Mouse (Mus musculus) intestine, embryonic 15.5 days (tissue): ENCODE data around the gene Nolc1. TPM values are rescaled to one million over a fixed set of nuclear protein-coding genes. Genes with fewer than 3 reads are reported as not detected.

ENCODE experiments used
- ATAC-seq: fragments of 200-750 bp; cut with Nextera tagmentation; 2 replicates; pipeline ENCODE4 v1.8.0; 2017; ENCODE audit warnings: moderate TSS enrichment, moderate library complexity
- H3K27ac ChIP-seq: fragments of 300-500 bp; sonication (generic); 2 replicates; pipeline ENCODE4 v1.5.1; 2015; ENCODE audit warnings: mild to moderate bottlenecking, inconsistent platforms
- H3K27me3 ChIP-seq: fragments of 300-500 bp; sonication (generic); replicated peaks from 2 replicates; pipeline ENCODE4 v1.6.1; 2015; ENCODE audit warnings: inconsistent platforms
- H3K36me3 ChIP-seq: fragments of 300-500 bp; sonication (generic); 2 replicates; pipeline ENCODE4 v1.6.1; 2015; ENCODE audit warnings: inconsistent platforms
- H3K4me1 ChIP-seq: fragments of 300-500 bp; sonication (generic); replicated peaks from 2 replicates; pipeline ENCODE4 v1.6.1; 2015; ENCODE audit warnings: inconsistent platforms
- H3K4me2 ChIP-seq: fragments of 300-500 bp; sonication (generic); replicated peaks from 2 replicates; pipeline ENCODE4 v1.6.1; 2015; ENCODE audit warnings: mild to moderate bottlenecking, inconsistent platforms
- H3K4me3 ChIP-seq: fragments of 300-500 bp; sonication (generic); replicated peaks from 2 replicates; pipeline ENCODE4 v1.5.1; 2015; ENCODE audit warnings: inconsistent platforms
- H3K9ac ChIP-seq: fragments of 300-500 bp; sonication (generic); 2 replicates; pipeline ENCODE4 v1.6.1; 2015; ENCODE audit warnings: inconsistent platforms
- H3K9me3 ChIP-seq: fragments of 300-500 bp; sonication (generic); 2 replicates; pipeline ENCODE4 v1.6.1; 2016; ENCODE audit warnings: inconsistent platforms
- WGBS: fragments of 180-500 bp; shearing (Covaris S2); methylation state at CpG from one replicate; pipeline ENCODE4 v1.1.7; 2015; 5-methylcytosine and 5-hydroxymethylcytosine counted together
- polyA plus RNA-seq: library from polyadenylated mRNA; unstranded; fragments of >200 nt; fragmentation: Nextera tagmentation; extraction: Ambion mirVana; gene quantifications from 2 replicates; pipeline ENCODE4 v1.2.1, GENCODE M21; 2015

The Nolc1 gene
- polyA plus RNA-seq, 1 experiment from 2014 or later = 107 TPM

DNA sequence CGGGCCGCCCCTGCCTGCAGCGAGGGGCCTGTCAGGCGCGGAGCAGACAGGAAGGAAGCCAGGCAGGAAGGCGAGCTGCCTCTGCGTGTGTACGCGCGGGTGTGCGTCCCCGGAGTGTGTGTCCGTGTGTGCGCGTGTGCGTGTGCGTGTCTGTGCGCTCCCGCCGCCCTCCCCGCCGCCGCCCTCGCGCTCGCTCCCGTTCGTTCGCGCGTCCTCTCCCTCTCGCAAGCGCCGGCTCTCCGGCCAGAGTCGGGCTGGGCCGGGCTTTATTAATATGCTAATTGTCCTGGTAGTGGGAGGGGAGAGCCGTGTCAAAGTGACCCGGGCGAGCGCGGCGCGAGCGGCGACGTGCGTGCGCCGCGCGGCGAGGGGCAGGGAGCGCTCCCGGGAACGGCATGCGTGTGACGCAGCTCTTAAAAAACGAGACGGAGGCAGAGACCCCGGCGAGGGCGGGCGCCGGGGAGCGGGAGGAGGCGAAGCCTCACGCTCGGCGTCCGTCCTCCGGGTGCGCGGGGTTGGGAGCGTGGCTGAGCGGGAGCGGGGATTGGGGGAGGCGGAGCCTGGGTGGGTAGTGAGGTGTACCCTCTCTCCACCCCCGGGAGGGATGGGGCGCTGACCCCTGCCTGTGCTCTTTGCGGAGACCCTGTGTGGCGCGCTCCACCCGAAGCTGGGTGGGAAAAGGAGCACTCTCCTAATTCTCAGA, 30.5 kb upstream of the Nolc1 start, which contains the start of gene Ldb1:
TSS of gene Ldb1 (minus strand) at position 222 of the 703 bp plus-strand sequence.
- Histone ChIP-seq H3K27me3 (no peaks in the 10 kb centered on the region), H3K4me2 (peak within 1 kb of the TSS; percentile 89), H3K36me3 (no peaks in the 10 kb centered on the region), H3K27ac (peak within 1 kb of the TSS; percentile 98), H3K4me1 (peaks cover 48% of the 10 kb centered on the region), H3K9me3 (no peaks in the 10 kb centered on the region), H3K4me3 (peak within 1 kb of the TSS; percentile 100), H3K9ac (peak within 1 kb of the TSS; percentile 98)
- peak; percentile 79 for ATAC-seq
- under 1% methylated on average over 76 of the region's 84 CpGs for WGBS

DNA sequence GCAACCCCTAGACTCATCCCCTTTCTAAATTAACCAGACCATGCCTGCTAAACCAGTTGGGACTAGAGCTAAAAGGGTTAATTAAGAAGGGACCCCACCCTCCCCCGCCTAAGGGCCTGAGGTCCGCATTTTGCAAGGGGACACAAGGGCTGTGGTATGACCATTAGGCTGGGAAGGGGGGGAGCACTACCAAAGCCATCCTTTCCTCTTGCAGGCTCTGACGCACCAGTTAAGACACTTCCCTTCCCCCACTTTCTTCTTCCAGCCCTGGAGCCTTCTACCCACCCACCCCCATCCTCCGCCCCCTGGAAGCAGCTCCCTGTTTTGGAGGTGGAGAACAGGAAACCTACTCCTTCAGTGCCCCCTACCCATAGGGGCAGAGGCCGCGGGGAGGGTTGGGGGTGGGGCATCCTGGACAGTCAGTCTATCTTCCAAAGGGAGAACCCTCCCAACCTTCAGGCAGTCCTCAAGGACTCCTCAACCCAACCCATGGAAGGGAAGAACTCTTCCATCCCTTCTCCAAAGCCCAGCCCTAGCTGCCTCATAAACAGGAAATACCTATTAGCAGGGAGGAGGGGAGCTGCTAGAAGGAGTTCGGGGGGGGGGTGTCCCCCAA, 29.9 kb upstream of the Nolc1 start:
- Histone ChIP-seq H3K4me1 (peaks cover 43% of the 10 kb centered on the region), H3K36me3 (no peaks in the 10 kb centered on the region), H3K27me3 (no peaks in the 10 kb centered on the region), H3K9me3 (no peaks in the 10 kb centered on the region), H3K4me3 (peak overlapping the region; percentile 100), H3K9ac (peak overlapping the region; percentile 98), H3K4me2 (peak overlapping the region; percentile 89), H3K27ac (peak overlapping the region; percentile 98)
- WGBS = 2% methylated on average over 7 of the region's 7 CpGs
- ATAC-seq = peak; percentile 50

DNA sequence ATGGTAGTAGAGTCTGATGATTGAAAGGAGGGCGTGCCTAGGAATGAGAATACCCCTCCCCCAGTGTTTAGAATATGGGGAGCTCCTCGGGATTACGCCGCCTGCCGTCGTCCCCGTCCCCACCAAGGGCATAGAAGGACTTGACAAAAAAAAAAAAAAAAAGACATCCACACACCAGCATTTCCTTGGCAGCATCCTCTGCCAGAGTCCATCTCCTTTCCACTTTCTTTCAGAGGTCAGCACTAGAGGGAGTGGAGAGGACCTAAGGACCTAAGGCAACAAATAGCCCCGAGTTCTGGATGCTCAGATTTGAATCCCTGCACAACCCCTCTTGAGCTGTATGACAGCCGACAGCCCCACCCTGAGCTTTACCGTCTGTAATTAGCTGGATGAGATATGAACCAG, 29.0 kb upstream of the Nolc1 start:
- H3K4me3 ChIP-seq = no peak overlapping the region
- ATAC-seq = no peak
- WGBS = 7% methylated on average over 10 of the region's 10 CpGs

DNA sequence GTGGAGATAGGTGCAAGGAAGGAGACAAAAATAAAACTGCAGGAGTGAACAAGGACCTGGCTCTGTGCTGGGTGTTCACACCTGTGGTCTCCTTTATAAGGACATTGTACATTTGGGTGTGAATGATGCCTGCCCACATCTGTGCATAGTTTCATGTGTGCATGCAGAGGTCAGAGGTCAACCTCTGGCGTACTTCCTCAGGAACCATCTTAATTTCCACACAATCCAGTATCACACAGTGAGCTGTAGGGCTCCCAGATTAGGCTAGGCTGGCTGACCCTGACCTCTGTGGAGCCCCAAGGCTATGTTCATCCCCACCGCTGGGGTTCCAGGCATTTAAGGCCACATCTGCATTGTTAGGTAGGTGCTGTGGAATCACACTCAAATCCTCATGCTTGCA, 28.2 kb upstream of the Nolc1 start:
- Histone ChIP-seq H3K4me1 (peaks cover 28% of the 10 kb centered on the region), H3K9me3 (no peaks in the 10 kb centered on the region), H3K36me3 (no peaks in the 10 kb centered on the region), H3K27ac (no peak overlapping the region), H3K4me2 (no peak overlapping the region), H3K27me3 (no peaks in the 10 kb centered on the region), H3K9ac (no peak overlapping the region), H3K4me3 (no peak overlapping the region)
- no peak for ATAC-seq
- WGBS = 79% methylated on average over 2 of the region's 2 CpGs

More for the DNA sequence above, 29.0 kb upstream of the Nolc1 start:
- Histone ChIP-seq H3K27ac (peak overlapping the region; percentile 98), H3K4me1 (peaks cover 34% of the 10 kb centered on the region), H3K27me3 (no peaks in the 10 kb centered on the region), H3K4me2 (peak overlapping the region; percentile 89), H3K9me3 (no peaks in the 10 kb centered on the region), H3K9ac (no peak overlapping the region), H3K36me3 (no peaks in the 10 kb centered on the region)

DNA sequence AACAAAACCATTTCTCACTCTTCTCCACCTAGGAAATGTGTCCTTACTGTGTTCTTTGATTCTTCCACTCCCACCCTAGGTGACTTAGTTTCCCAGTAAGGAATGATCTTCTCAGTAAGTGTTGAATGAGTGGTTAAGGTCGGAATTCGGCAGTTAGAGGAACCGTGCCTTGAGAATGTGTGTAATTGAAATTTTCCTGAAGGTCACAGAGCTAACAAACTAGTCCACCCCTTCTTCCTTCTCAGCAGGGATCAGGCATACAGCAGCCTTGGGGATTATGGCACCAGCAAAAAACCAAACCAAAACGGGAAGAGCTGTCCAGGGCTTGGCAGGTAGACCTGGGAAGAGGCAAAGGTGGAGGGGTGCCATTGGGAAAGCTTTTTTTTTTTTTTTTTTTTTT, 26.5 kb upstream of the Nolc1 start:
- WGBS = 71% methylated on average over 4 of the region's 4 CpGs
- H3K27ac ChIP-seq = no peak overlapping the region
- ATAC-seq = no peak
- no peaks in the 10 kb centered on the region for H3K9me3 ChIP-seq
- H3K4me3 ChIP-seq = no peak overlapping the region
- H3K27me3 ChIP-seq = no peaks in the 10 kb centered on the region
- no peak overlapping the region for H3K4me2 ChIP-seq
- H3K4me1 ChIP-seq = peaks cover 13% of the 10 kb centered on the region; the same call in 1 of the 2 replicates
- H3K36me3 ChIP-seq = no peaks in the 10 kb centered on the region
- H3K9ac ChIP-seq = no peak overlapping the region

DNA sequence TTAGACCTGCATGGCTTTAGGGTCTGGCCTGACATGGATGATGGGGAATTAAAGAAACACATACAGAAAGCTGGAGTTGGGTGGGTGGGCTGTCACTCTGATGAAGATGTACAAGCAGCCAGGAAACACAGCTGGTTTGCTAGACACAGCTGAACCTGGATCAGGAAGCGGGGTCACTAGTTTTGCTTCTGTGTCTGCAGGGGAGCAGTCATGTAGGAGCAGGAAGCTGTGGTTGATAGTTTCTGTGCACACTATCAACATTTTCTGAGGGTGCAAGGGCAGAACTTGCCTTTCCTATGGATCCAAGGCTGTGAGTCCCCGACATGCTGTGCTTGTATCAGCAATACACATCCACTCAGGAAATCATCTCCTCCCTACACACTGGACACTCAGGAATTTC, 25.2 kb upstream of the Nolc1 start:
- no peak overlapping the region for H3K27ac ChIP-seq
- ATAC-seq = no peak
- peaks cover 12% of the 10 kb centered on the region; the same call in 1 of the 2 replicates for H3K4me1 ChIP-seq
- H3K27me3 ChIP-seq = no peaks in the 10 kb centered on the region
- no peaks in the 10 kb centered on the region for H3K9me3 ChIP-seq
- H3K4me3 ChIP-seq = no peak overlapping the region
- H3K9ac ChIP-seq = no peak overlapping the region
- 74% methylated on average over 2 of the region's 2 CpGs for WGBS
- no peak overlapping the region for H3K4me2 ChIP-seq
- H3K36me3 ChIP-seq = no peaks in the 10 kb centered on the region

DNA sequence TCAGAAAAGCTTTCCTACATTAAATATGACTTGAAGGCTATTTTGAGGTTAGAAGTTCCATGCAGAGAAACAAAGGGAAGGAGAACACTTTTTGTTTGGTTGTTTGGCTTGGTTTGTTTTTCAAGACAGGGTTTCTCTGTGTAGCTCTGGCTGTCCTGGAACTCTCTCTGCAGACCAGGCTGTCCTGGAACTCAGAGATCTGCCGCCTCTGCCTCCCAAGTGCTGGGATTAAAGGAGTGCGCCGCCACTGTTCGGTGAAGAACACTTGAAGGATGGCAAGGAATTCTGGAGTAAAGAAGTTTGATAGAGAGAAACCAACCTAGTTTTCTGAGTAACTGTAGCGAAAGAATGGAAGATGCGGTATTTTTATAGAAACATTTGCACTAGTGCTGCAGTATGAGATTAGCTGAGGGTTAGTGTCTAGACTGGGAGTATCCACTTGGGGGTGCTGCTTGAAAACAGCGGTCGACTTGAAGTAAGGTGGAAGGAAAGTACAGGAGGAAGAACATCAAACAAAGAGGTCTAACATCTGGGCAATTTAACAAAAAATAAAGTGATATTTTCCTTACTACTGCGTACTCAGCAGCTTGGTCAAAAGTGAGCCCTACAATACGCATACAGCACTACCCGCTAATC, 19.8 kb upstream of the Nolc1 start:
- H3K4me1 ChIP-seq = peaks cover 6% of the 10 kb centered on the region; the same call in 1 of the 2 replicates
- H3K9ac ChIP-seq = peak overlapping the region; percentile 87
- ATAC-seq = peak; percentile 85
- peak overlapping the region; percentile 96; the same call in 1 of the 2 replicates for H3K27ac ChIP-seq
- whole genome bisulfite sequencing = under 1% methylated on average over 11 of the region's 11 CpGs
- H3K4me2 ChIP-seq = peak overlapping the region; percentile 70
- H3K4me3 ChIP-seq = peak overlapping the region; percentile 99
- H3K9me3 ChIP-seq = no peaks in the 10 kb centered on the region
- H3K36me3 ChIP-seq = no peaks in the 10 kb centered on the region
- H3K27me3 ChIP-seq = no peaks in the 10 kb centered on the region

DNA sequence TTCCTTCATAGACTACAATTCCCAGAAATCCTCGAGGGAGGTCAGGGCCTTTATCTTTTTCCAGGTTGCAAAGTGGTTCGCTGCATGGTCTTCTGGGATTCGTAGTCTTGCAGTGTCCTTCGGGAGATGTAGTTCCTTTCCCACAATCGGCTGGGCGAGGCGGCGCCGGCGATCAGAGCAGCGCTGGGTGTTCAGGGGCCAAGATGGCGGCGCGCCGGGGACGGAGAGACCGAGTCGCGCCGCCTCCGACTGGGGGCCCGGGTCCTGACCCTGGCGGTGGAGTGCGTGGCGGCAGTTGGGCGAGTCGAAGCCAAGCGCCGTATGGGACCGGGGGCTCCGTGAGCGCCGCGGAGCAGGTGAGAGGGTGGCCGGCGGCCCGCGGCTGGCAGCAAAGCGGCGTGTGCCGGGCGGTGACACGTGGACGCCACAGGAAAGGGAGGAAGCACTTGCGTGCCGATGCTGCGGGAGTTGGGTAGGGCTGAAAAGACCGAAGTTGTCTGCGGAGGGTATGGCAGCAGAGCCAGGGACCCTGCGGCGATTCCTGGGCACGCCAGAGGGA, 19.2 kb upstream of the Nolc1 start:
- Histone ChIP-seq H3K4me1 (peaks cover 6% of the 10 kb centered on the region; the same call in 1 of the 2 replicates), H3K9ac (peak overlapping the region; percentile 87), H3K36me3 (no peaks in the 10 kb centered on the region), H3K27ac (peak overlapping the region; percentile 96), H3K4me3 (peak overlapping the region; percentile 99), H3K27me3 (no peaks in the 10 kb centered on the region), H3K4me2 (peak overlapping the region; percentile 70), H3K9me3 (no peaks in the 10 kb centered on the region)
- ATAC-seq = peak; percentile 97
- under 1% methylated on average over 52 of the region's 52 CpGs for WGBS

DNA sequence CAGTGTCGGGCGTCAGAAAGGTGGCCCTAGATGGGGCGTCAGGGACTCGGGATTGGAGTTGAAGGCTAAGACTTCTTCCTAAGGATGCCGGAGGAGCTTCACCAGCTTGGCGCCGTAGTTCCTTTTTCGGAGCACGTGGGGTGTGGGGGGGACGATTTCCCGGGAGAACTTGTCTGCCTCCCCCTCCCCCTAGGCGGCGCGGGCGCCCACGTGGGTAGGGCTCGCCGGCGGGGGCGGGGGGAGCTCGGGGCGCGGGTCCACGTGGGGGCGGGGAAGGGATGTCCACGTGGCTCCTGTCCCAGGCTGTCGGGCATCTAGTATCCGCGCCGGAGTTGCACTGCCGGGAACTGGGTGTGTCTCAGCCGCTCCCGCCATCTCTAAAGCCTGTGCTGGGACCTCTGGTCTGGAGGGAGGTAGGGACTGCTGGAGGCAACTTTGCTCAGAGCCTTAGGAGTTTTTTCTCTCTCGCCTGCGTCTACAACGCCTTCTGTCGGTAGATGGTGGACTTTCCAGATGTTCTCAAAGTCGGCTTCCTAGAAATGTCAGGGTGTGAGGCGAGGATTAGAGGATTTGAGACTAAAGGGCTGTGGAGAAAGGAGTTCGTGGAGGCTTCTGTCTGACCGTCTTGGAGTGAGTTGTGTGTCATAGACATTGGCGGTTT, 18.6 kb upstream of the Nolc1 start:
- H3K27me3 ChIP-seq = no peaks in the 10 kb centered on the region
- peak overlapping the region; percentile 87 for H3K9ac ChIP-seq
- peak; percentile 86 for ATAC-seq
- H3K9me3 ChIP-seq = no peaks in the 10 kb centered on the region
- peaks cover 2% of the 10 kb centered on the region; the same call in 1 of the 2 replicates for H3K36me3 ChIP-seq
- H3K4me1 ChIP-seq = peaks cover 6% of the 10 kb centered on the region; the same call in 1 of the 2 replicates
- H3K4me2 ChIP-seq = peak overlapping the region; percentile 70
- H3K4me3 ChIP-seq = peak overlapping the region; percentile 99
- peak overlapping the region; percentile 96 for H3K27ac ChIP-seq
- under 1% methylated on average over 38 of the region's 42 CpGs for WGBS

DNA sequence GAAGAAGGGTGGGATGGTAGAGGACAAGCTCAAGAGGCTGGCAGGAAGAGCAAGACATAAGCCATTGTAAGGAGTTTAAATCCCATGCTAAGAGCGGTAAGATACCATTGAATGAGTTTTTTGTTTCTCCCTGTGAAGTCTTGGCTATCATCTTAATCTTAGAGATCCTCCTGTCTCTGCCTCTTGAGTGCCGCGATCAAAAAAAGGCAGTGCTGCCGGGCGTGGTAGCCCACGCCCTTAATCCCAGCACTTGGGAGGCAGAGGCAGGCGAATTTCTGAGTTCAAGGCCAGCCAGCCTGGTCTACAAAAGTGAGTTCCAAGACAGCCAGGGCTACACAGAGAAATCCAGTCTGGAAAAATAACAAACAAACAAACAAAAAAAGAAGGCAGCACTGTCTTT, 17.2 kb upstream of the Nolc1 start:
- WGBS = 95% methylated on average over 7 of the region's 7 CpGs
- Histone ChIP-seq H3K9ac (no peak overlapping the region), H3K4me2 (no peak overlapping the region), H3K9me3 (no peaks in the 10 kb centered on the region), H3K4me3 (no peak overlapping the region), H3K27ac (no peak overlapping the region), H3K27me3 (no peaks in the 10 kb centered on the region), H3K36me3 (peaks cover 16% of the 10 kb centered on the region), H3K4me1 (peaks cover 6% of the 10 kb centered on the region; the same call in 1 of the 2 replicates)
- no peak for ATAC-seq

DNA sequence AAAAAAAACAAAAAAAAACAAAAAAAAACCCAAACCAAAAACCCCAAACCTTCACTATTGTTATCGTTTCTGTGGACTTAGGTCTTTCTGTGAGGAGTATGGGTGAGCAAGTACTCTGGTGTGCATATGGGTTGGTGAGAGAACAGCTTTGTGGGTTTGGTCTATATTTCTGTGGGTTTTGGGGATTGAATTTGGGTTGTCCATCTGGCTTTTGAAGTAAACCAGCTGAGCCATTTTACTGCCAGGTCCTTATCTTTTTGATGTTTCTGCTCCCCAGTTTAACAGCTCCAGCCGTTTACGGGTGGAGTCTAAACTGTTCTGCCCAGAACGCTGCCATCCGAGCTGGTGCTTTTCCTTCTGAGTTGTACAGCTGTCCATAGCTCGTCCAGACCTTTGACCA, 14.8 kb upstream of the Nolc1 start:
- no peaks in the 10 kb centered on the region for H3K27me3 ChIP-seq
- ATAC-seq = no peak
- H3K27ac ChIP-seq = no peak overlapping the region
- peaks cover 6% of the 10 kb centered on the region; the same call in 1 of the 2 replicates for H3K4me1 ChIP-seq
- no peak overlapping the region for H3K4me2 ChIP-seq
- peaks cover 40% of the 10 kb centered on the region for H3K36me3 ChIP-seq
- no peak overlapping the region; the same call in 1 of the 2 replicates for H3K9ac ChIP-seq
- H3K4me3 ChIP-seq = no peak overlapping the region
- no peaks in the 10 kb centered on the region for H3K9me3 ChIP-seq
- WGBS = 54% methylated on average over 6 of the region's 6 CpGs

DNA sequence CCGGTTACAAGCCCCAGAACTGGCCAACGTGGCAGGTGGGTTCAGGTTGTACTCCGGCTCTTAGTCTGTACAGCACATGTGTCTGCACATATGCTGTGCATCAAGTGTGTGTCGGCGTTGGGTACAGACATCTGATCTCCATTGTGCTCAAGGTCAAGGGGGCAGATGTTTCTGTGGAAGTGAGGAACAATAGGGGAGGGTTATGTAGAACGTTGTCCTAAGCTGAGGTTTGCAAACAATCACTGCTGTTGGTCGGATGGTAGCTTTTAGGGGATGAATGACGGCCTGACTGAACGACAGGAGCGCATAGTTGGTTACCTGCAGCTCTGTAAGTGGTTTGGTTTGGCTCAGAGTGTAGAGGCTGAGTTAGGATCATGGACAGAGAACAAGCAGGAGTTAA, 7.6 kb upstream of the Nolc1 start:
- Histone ChIP-seq H3K4me1 (no peaks in the 10 kb centered on the region), H3K36me3 (peaks cover 70% of the 10 kb centered on the region), H3K4me3 (no peak overlapping the region), H3K9ac (no peak overlapping the region), H3K27me3 (no peaks in the 10 kb centered on the region), H3K4me2 (no peak overlapping the region), H3K9me3 (no peaks in the 10 kb centered on the region), H3K27ac (no peak overlapping the region)
- WGBS = 85% methylated on average over 10 of the region's 10 CpGs
- ATAC-seq = no peak
